Mouse (Mus musculus): ENCODE results near the gene Akt1. TPM values are rescaled to one million over a fixed set of nuclear protein-coding genes. Genes with fewer than 3 reads are reported as not detected.

Gene Akt1
- polyA plus RNA-seq, 1 experiment from 2014 or later, result 55.6 TPM

DNA sequence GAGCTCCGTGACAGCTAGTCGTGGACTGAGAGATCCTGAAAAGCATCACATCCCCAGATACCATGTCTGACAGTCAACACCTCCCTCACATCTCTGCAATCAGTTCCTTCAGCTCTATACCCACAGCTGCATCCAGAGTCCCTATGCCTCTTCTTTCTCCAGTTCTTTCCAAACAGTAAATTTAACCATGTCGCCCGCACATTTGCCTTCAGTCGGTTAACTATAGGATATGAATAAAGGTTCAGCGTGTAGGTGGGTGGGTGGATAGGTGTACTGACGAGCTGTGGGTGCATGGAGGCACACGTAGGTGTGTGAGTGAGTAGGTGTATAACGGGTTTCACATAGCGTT lies 19.4 kb upstream of the Akt1 start:
- Histone ChIP-seq H3K4me1 (ENCODE audit: control insufficient read depth, insufficient read depth, low read depth, low read length) (peaks cover 14% of the 10 kb centered on the region), H3K4me3 (ENCODE audit: low read length) (peak overlapping the region; percentile 62), H3K27ac (ENCODE audit: low read depth, low read length) (peak overlapping the region; percentile 82), H3K9ac (ENCODE audit: low read depth, low read length) (peak overlapping the region; percentile 87), H3K27me3 (replicated peaks; ENCODE audit: control insufficient read depth, insufficient read depth, low read length) (no peaks in the 10 kb centered on the region), H3K4me2 (ENCODE audit: low read length) (peak overlapping the region; percentile 83), H3K9me3 (ENCODE audit: control insufficient read depth, low read length) (no peaks in the 10 kb centered on the region), H3K36me3 (ENCODE audit: control insufficient read depth, insufficient read depth, low read length) (no peaks in the 10 kb centered on the region)
- ATAC-seq, result peak; percentile 12; the same call in 1 of the 2 replicates
- WGBS, result 79% methylated on average over 10 of the region's 10 CpGs

DNA sequence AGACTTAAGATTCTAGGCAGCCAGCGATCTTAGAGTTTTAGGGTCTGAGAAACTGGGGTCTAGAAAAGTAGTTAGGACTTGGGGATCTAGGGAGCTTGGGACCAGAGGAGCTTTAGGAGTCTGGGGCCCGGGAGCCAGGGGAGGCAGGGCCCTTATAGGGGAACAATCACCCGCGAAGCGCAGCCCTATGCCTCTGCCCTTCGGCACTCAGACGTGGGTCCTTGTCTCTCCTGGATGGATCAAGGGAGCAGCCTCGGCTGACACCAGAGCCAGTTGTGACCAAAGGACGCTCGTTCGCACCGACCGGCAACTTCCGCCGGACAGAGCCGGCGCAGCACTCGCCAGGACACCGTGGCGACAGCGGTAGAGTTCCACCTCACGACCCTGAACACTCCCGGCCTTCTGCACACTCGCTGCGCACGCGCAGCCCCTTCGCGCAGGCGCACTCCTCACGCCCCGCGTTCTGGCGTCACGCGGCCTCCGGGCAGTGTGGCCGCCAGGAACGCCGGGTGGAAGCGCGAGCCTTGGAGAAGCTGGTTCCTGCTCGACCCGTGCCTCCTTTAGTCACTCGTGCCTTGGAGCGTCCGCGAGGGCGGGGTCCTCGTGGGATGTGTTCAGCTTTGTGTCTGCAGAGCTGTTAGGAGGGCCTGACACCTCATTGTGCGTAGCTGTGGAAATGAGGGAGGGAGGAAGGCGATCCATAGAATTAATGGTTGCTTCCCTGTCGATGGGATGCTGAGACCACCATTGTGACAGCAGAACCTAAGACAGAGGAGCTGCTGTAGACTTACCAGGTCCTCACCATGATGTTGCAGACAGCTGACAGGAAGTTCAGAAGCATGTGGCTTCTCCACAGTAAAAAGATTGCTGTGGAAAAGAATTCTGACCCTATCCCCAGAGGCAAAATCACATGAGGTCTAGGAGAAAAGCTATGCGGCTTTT lies 18.8 kb upstream of the Akt1 start:
- peak overlapping the region; percentile 87 for H3K9ac ChIP-seq (ENCODE audit: low read depth, low read length)
- H3K4me3 ChIP-seq (ENCODE audit: low read length), result peak overlapping the region; percentile 62
- H3K36me3 ChIP-seq (ENCODE audit: control insufficient read depth, insufficient read depth, low read length), result no peaks in the 10 kb centered on the region
- peak; percentile 95 for ATAC-seq
- H3K27me3 ChIP-seq (replicated peaks; ENCODE audit: control insufficient read depth, insufficient read depth, low read length), result no peaks in the 10 kb centered on the region
- 1% methylated on average over 52 of the region's 54 CpGs for WGBS
- peaks cover 14% of the 10 kb centered on the region for H3K4me1 ChIP-seq (ENCODE audit: control insufficient read depth, insufficient read depth, low read depth, low read length)
- H3K27ac ChIP-seq (ENCODE audit: low read depth, low read length), result peak overlapping the region; percentile 82
- H3K4me2 ChIP-seq (ENCODE audit: low read length), result peak overlapping the region; percentile 83
- no peaks in the 10 kb centered on the region for H3K9me3 ChIP-seq (ENCODE audit: control insufficient read depth, low read length)

DNA sequence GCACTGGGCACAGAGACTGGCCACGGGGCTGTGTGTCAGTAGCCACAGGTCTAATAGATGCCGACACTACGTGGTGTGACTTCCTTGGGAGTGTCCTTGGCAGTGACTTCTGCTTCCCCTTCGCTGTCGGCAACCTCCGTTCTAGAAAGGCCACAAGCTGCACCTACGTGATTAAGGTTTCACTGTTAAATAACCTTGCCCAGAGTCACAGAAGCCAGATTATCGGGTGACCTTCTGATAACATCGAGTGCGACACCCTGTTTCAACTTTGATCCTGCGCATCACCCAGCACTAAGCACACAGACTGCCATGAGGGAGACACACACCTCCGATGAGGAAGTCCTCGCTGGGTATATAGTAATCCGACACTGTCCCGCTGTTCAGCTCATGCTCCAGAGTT lies 13.8 kb upstream of the Akt1 start:
- no peak overlapping the region for H3K4me2 ChIP-seq (ENCODE audit: low read length)
- 80% methylated on average over 15 of the region's 15 CpGs for WGBS

DNA sequence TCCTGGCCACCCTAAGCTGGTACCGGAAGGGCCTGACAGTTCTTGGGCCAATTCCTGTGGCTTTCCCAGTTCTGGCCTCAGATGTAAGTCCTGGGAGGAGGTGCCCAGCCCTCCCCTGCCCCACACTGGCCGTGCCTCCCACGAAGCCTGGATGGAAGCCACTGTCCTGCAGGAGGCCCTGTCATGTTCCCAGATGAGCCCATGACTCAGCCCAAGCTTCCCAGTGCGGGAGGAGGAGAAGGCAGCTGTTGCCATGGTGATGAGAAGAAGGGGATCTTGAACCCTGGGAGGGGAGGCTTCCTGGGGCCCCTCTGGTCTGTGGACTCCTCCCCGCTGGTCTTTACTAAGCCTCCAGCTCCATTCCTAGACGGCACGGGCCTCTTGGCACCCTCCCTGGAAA lies 8.7 kb upstream of the Akt1 start:
- Histone ChIP-seq H3K4me1 (ENCODE audit: control insufficient read depth, insufficient read depth, low read depth, low read length) (peaks cover 16% of the 10 kb centered on the region), H3K4me3 (ENCODE audit: low read length) (no peak overlapping the region), H3K9ac (ENCODE audit: low read depth, low read length) (no peak overlapping the region), H3K4me2 (ENCODE audit: low read length) (no peak overlapping the region), H3K36me3 (ENCODE audit: control insufficient read depth, insufficient read depth, low read length) (no peaks in the 10 kb centered on the region), H3K27ac (ENCODE audit: low read depth, low read length) (no peak overlapping the region), H3K9me3 (ENCODE audit: control insufficient read depth, low read length) (no peaks in the 10 kb centered on the region), H3K27me3 (replicated peaks; ENCODE audit: control insufficient read depth, insufficient read depth, low read length) (peaks cover 13% of the 10 kb centered on the region)
- ATAC-seq, result peak; percentile 37
- WGBS, result 36% methylated on average over 6 of the region's 7 CpGs

More for the DNA sequence above, 13.8 kb upstream of the Akt1 start:
- H3K4me1 ChIP-seq (ENCODE audit: control insufficient read depth, insufficient read depth, low read depth, low read length), result peaks cover 8% of the 10 kb centered on the region
- no peak overlapping the region for H3K9ac ChIP-seq (ENCODE audit: low read depth, low read length)
- H3K36me3 ChIP-seq (ENCODE audit: control insufficient read depth, insufficient read depth, low read length), result no peaks in the 10 kb centered on the region
- H3K27me3 ChIP-seq (replicated peaks; ENCODE audit: control insufficient read depth, insufficient read depth, low read length), result no peaks in the 10 kb centered on the region
- no peak overlapping the region for H3K4me3 ChIP-seq (ENCODE audit: low read length)
- no peak overlapping the region for H3K27ac ChIP-seq (ENCODE audit: low read depth, low read length)
- H3K9me3 ChIP-seq (ENCODE audit: control insufficient read depth, low read length), result no peaks in the 10 kb centered on the region
- ATAC-seq, result no peak

DNA sequence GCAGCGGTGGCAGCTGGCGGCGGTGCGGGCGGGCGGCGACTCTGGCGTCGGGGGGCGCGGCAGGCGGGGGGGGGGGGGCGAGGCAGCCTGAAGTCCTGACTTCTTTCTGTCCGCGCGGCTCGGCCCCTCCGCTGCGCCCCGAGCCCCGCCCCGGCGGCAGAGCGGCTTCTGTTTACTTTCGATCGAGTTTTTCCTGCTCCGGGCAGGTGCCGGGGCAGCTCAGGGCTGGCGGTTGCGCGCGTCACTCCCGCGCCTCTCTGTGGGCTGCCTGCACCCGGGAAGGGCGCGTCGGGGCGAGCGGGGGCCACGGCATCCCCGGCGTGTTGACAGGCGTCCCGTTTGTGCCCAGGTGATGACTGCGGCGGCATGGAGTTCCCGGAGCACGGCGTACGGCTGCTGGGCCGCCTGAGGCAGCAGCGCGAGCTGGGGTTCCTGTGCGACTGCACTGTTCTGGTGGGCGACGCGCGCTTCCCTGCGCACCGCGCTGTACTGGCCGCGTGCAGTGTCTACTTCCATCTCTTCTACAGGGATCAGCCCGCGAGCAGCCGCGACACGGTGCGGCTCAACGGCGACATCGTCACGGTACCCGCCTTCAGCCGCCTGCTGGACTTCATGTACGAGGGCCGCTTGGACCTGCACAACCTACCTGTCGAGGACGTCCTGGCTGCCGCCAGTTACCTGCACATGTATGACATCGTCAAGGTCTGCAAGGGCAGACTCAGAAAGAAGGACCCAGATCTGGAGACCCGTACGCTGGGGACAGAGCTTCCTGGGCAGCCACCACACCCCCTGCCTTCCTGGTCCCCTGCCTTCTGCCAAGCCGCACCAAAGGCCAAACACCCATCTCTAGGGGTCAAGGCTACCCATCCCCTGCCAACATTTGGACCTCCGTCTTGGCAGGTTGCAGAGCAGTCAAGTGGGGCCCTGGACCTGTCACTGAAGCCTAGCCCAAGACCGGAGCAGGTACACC lies 4.6 kb upstream of the Akt1 start:
- peaks cover 31% of the 10 kb centered on the region for H3K4me1 ChIP-seq (ENCODE audit: control insufficient read depth, insufficient read depth, low read depth, low read length)
- WGBS, result 2% methylated on average over 79 of the region's 87 CpGs
- no peaks in the 10 kb centered on the region for H3K9me3 ChIP-seq (ENCODE audit: control insufficient read depth, low read length)
- H3K27me3 ChIP-seq (replicated peaks; ENCODE audit: control insufficient read depth, insufficient read depth, low read length), result peaks cover 14% of the 10 kb centered on the region
- H3K36me3 ChIP-seq (ENCODE audit: control insufficient read depth, insufficient read depth, low read length), result no peaks in the 10 kb centered on the region
- H3K9ac ChIP-seq (ENCODE audit: low read depth, low read length), result peak overlapping the region; percentile 70
- no peak for ATAC-seq
- H3K4me3 ChIP-seq (ENCODE audit: low read length), result peak overlapping the region; percentile 59
- H3K27ac ChIP-seq (ENCODE audit: low read depth, low read length), result no peak overlapping the region
- H3K4me2 ChIP-seq (ENCODE audit: low read length), result peak overlapping the region; percentile 97

DNA sequence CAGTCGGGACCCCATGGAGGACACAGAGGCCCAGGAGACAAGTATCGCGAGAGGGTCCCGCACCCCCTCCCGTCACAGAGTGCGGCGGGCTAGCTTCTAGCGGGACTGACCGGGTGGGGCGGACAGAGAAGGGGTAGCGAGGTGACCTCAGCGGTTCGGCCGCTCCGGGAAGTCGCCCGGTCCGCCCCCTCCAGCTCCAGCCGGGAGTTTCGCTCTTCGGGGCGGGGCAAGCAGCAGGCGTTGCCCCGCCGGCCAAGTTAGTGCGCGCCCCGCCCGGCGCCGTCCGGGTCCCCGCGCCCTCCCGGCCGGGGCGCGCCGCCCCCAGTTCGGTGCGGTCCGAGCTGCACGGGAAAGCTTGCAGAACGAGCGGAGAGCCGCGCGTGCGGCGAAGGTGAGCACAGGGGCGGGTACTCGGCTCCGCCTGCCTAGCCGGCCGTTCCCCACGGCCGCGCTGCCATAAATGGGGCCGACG lies 3.9 kb upstream of the Akt1 start, which contains the start of gene Zbtb42:
TSS of gene Zbtb42 (plus strand) at position 274 of the 472 bp plus-strand sequence.
- peaks cover 31% of the 10 kb centered on the region for H3K4me1 ChIP-seq (ENCODE audit: control insufficient read depth, insufficient read depth, low read depth, low read length)
- no peaks in the 10 kb centered on the region for H3K36me3 ChIP-seq (ENCODE audit: control insufficient read depth, insufficient read depth, low read length)
- peak within 1 kb of the TSS; percentile 97 for H3K4me2 ChIP-seq (ENCODE audit: low read length)
- no peak for ATAC-seq
- no peak within 1 kb of the TSS for H3K27ac ChIP-seq (ENCODE audit: low read depth, low read length)
- H3K9me3 ChIP-seq (ENCODE audit: control insufficient read depth, low read length), result no peaks in the 10 kb centered on the region
- peaks cover 14% of the 10 kb centered on the region for H3K27me3 ChIP-seq (replicated peaks; ENCODE audit: control insufficient read depth, insufficient read depth, low read length)
- WGBS, result 0% methylated on average over 43 of the region's 60 CpGs
- H3K4me3 ChIP-seq (ENCODE audit: low read length), result peak within 1 kb of the TSS; percentile 59
- H3K9ac ChIP-seq (ENCODE audit: low read depth, low read length), result peak within 1 kb of the TSS; percentile 70

DNA sequence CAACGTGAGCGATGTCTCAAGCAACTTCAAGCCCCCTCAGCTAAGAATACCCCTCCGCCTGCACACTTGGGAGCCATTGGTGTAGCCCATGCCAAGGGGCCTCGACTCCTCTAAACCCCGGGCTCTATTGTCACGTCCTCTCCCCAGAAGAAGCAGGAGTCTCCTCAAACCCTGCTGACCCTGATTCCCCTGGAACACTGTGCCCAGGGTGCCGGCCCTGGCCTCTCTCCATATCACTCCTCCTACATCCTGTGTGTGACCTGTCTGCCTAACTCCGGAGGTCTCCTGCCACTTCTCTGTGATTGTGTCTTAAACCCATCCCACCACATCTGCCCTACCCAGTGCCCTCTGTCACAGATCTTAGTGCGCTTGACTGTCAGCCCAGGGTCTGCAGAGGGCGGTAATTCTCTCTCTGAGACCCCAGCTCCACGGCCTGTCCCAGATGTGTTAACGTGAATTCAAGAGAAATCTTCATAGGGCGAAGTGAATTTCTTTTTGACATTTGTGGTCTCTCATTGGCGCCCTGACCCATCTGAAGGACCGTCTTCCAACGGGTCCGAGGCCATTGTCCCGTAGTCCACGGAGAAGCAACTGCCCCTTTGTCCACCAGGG lies 3.4 kb upstream of the Akt1 start:
- H3K9ac ChIP-seq (ENCODE audit: low read depth, low read length), result peak overlapping the region; percentile 70
- H3K4me1 ChIP-seq (ENCODE audit: control insufficient read depth, insufficient read depth, low read depth, low read length), result peaks cover 29% of the 10 kb centered on the region
- peak overlapping the region; percentile 59 for H3K4me3 ChIP-seq (ENCODE audit: low read length)
- H3K36me3 ChIP-seq (ENCODE audit: control insufficient read depth, insufficient read depth, low read length), result no peaks in the 10 kb centered on the region
- H3K27ac ChIP-seq (ENCODE audit: low read depth, low read length), result no peak overlapping the region
- H3K4me2 ChIP-seq (ENCODE audit: low read length), result peak overlapping the region; percentile 97
- H3K9me3 ChIP-seq (ENCODE audit: control insufficient read depth, low read length), result no peaks in the 10 kb centered on the region
- WGBS, result 18% methylated on average over 19 of the region's 19 CpGs
- H3K27me3 ChIP-seq (replicated peaks; ENCODE audit: control insufficient read depth, insufficient read depth, low read length), result peaks cover 14% of the 10 kb centered on the region
- no peak for ATAC-seq

DNA sequence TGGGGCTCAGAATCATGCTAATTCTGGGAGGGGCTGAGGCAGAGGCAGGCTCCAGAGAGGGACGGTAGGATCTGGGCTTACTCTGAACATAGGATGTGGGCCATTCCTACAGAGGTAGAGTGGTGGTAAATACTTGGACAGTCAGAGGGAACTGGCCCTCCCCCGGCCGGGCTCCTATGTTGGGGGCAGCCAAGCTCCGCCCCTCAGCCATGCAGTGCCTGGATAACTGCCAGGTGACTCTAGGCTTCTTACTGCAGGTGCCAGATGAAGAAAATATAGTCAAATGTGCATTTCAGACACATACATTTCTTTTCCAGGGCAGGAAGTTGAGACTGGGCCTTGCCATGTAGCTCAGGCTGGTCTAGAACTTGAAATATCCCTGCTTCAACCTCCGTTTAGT lies 2.4 kb upstream of the Akt1 start:
- Histone ChIP-seq H3K9me3 (ENCODE audit: control insufficient read depth, low read length) (no peaks in the 10 kb centered on the region), H3K27me3 (replicated peaks; ENCODE audit: control insufficient read depth, insufficient read depth, low read length) (peaks cover 14% of the 10 kb centered on the region), H3K4me1 (ENCODE audit: control insufficient read depth, insufficient read depth, low read depth, low read length) (peaks cover 39% of the 10 kb centered on the region), H3K4me3 (ENCODE audit: low read length) (no peak overlapping the region), H3K9ac (ENCODE audit: low read depth, low read length) (no peak overlapping the region; the same call in 1 of the 2 replicates), H3K4me2 (ENCODE audit: low read length) (no peak overlapping the region), H3K27ac (ENCODE audit: low read depth, low read length) (no peak overlapping the region), H3K36me3 (ENCODE audit: control insufficient read depth, insufficient read depth, low read length) (no peaks in the 10 kb centered on the region)
- no peak for ATAC-seq
- 56% methylated on average over 5 of the region's 5 CpGs for WGBS

Data from hindbrain, embryonic 16.5 days (tissue).